Mouse (Mus musculus) heart, adult 11 months (tissue): ENCODE measurements around the gene Plrg1.
A peak's percentile ranks its signal among the peaks of the same experiment; 100 is the strongest.

ENCODE experiments used
- DNase-seq: peaks from one replicate; pipeline ENCODE4 v3.0.0; 2022

Plrg1 gene

GRCm38 (mm10) chr3:83053126-83053525, 2.2 kb upstream of the Plrg1 start:
- DNase-seq: peak; percentile 75

- peak; percentile 56 for DNase-seq
Measured at GRCm38 (mm10) chr3:83053758-83054157, 1.6 kb upstream of the Plrg1 start.

- no peak for DNase-seq
Measured at GRCm38 (mm10) chr3:83054759-83055158, 563 bp upstream of the Plrg1 start.

GRCm38 (mm10) chr3:83057046-83057445, 1.7 kb downstream of the Plrg1 start:
- DNase-seq: peak; percentile 37

GRCm38 (mm10) chr3:83067920-83068319, 12.6 kb downstream of the Plrg1 start:
- DNase-seq: no peak

- DNase-seq: no peak
Measured at GRCm38 (mm10) chr3:83068869-83069268, 13.5 kb downstream of the Plrg1 start.

- peak; percentile 92 for DNase-seq
Measured at GRCm38 (mm10) chr3:83070231-83070630, 14.9 kb downstream of the Plrg1 start.

GRCm38 (mm10) chr3:83076563-83076962, 21.2 kb downstream of the Plrg1 start:
- DNase-seq: peak; percentile 96

- peak; percentile 88 for DNase-seq
Measured at GRCm38 (mm10) chr3:83080567-83081055, 25.3 kb downstream of the Plrg1 start.

- no peak for DNase-seq
Measured at GRCm38 (mm10) chr3:83097586-83097985, 42.3 kb downstream of the Plrg1 start.

- no peak for DNase-seq
Measured at GRCm38 (mm10) chr3:83098546-83099034, 43.3 kb downstream of the Plrg1 start.

GRCm38 (mm10) chr3:83099139-83099538, 43.8 kb downstream of the Plrg1 start:
- no peak for DNase-seq

- no peak for DNase-seq
Measured at GRCm38 (mm10) chr3:83099651-83100050, 44.3 kb downstream of the Plrg1 start.

GRCm38 (mm10) chr3:83102286-83102685, 47.0 kb downstream of the Plrg1 start:
- no peak for DNase-seq

GRCm38 (mm10) chr3:83110163-83110562, 54.8 kb downstream of the Plrg1 start:
- peak; percentile 64 for DNase-seq

GRCm38 (mm10) chr3:83111485-83112261, 56.4 kb downstream of the Plrg1 start:
- peak; percentile 7 for DNase-seq

- DNase-seq: peak; percentile 58
Measured at GRCm38 (mm10) chr3:83112869-83113268, 57.5 kb downstream of the Plrg1 start.

GRCm38 (mm10) chr3:83114946-83115345, 59.6 kb downstream of the Plrg1 start:
- peak; percentile 84 for DNase-seq

GRCm38 (mm10) chr3:83117592-83117991, 62.3 kb downstream of the Plrg1 start:
- DNase-seq: peak; percentile 87
